8 mouse cellular contexts compared by ENCODE assay signal in genomic region chr19:32755104-32755791, GRCm38 (mm10). TPM values are rescaled to one million over a fixed set of nuclear protein-coding genes. Genes with fewer than 3 reads are reported as not detected.
DNase-seq lines count a peak whose midpoint lies in the region; ATAC-seq lines count a peak whose summit lies in the region.

No protein-coding gene starts in this region.

- DNase-seq in heart, adult 11 months: no peak
- DNase-seq in MN1 (ENCODE audit: low spot score): peak; percentile 40
- DNase-seq in forebrain, embryonic 14.5 days (ENCODE audit: low spot score): peak; percentile 16
- no peak for DNase-seq in right cerebral cortex, postnatal 25 days
- DNase-seq in lung, postnatal 4 days: no peak

- H3K4me3 ChIP-seq in heart, embryonic 13.5 days: peak overlapping the region; percentile 99
- peak overlapping the region; percentile 98 for H3K4me3 ChIP-seq in forebrain, embryonic 14.5 days (ENCODE audit: low read depth, low read length)
- H3K4me3 ChIP-seq in liver, embryonic 12.5 days: peak overlapping the region; percentile 96

- H3K9ac ChIP-seq in heart, embryonic 13.5 days: peak overlapping the region; percentile 89
- H3K9ac ChIP-seq in forebrain, embryonic 14.5 days (ENCODE audit: low read length): peak overlapping the region; percentile 87
- H3K9ac ChIP-seq in liver, embryonic 12.5 days: peak overlapping the region; percentile 75

- H3K27ac ChIP-seq in heart, embryonic 13.5 days (replicated peaks): peak overlapping the region; percentile 98
- no peak overlapping the region for H3K27ac ChIP-seq in forebrain, embryonic 14.5 days (ENCODE audit: low read depth, low read length)
- peak overlapping the region; percentile 93; the same call in 1 of the 2 replicates for H3K27ac ChIP-seq in liver, embryonic 12.5 days

- H3K4me2 ChIP-seq in heart, embryonic 13.5 days: peak overlapping the region; percentile 96
- peak overlapping the region; percentile 82 for H3K4me2 ChIP-seq in forebrain, embryonic 14.5 days (ENCODE audit: low read length)
- H3K4me2 ChIP-seq in liver, embryonic 12.5 days: peak overlapping the region; percentile 94

- H3K36me3 ChIP-seq in heart, embryonic 13.5 days: no peaks in the 10 kb centered on the region
- no peaks in the 10 kb centered on the region for H3K36me3 ChIP-seq in forebrain, embryonic 14.5 days (ENCODE audit: control insufficient read depth, insufficient read depth, low read length)
- H3K36me3 ChIP-seq in liver, embryonic 12.5 days: no peaks in the 10 kb centered on the region

- peaks cover 24% of the 10 kb centered on the region for H3K4me1 ChIP-seq in heart, embryonic 13.5 days
- peaks cover 12% of the 10 kb centered on the region; the same call in 1 of the 2 replicates for H3K4me1 ChIP-seq in forebrain, embryonic 14.5 days (ENCODE audit: control insufficient read depth, insufficient read depth, low read length)
- peaks cover 32% of the 10 kb centered on the region for H3K4me1 ChIP-seq in liver, embryonic 12.5 days

- H3K27me3 ChIP-seq in heart, embryonic 13.5 days (replicated peaks): peaks cover 16% of the 10 kb centered on the region
- no peaks in the 10 kb centered on the region for H3K27me3 ChIP-seq in forebrain, embryonic 14.5 days (replicated peaks; ENCODE audit: control insufficient read depth, insufficient read depth, low read length)
- H3K27me3 ChIP-seq in liver, embryonic 12.5 days (replicated peaks): peaks cover 9% of the 10 kb centered on the region; the same call in 1 of the 2 replicates

- no peaks in the 10 kb centered on the region for H3K9me3 ChIP-seq in heart, embryonic 13.5 days
- no peaks in the 10 kb centered on the region for H3K9me3 ChIP-seq in forebrain, embryonic 14.5 days (replicated peaks; ENCODE audit: control insufficient read depth, low read length)
- no peaks in the 10 kb centered on the region for H3K9me3 ChIP-seq in liver, embryonic 12.5 days (replicated peaks)

- 6% methylated on average over 12 of the region's 12 CpGs for WGBS in heart, embryonic 13.5 days
- 5% methylated on average over 12 of the region's 12 CpGs for WGBS in forebrain, embryonic 14.5 days
- 8% methylated on average over 12 of the region's 12 CpGs for WGBS in liver, embryonic 12.5 days (ENCODE audit: insufficient replicate concordance)

- ATAC-seq in heart, embryonic 13.5 days (ENCODE audit: extremely low read depth, insufficient number of reproducible peaks, low FRiP score, low TSS enrichment): no peak
- ATAC-seq in forebrain, embryonic 14.5 days: no peak
- ATAC-seq in liver, embryonic 12.5 days: no peak
- no peak for ATAC-seq in granulocyte monocyte progenitor cell, adult 5-6 weeks (replicated peaks; ENCODE audit: poor library complexity, severe bottlenecking)

RNA-seq across cellular contexts. Expression of gene Pten, which starts 2.0 kb away (rescaled TPM):
- polyA plus RNA-seq in heart, embryonic 13.5 days (2015; fragmentation: Nextera tagmentation; extraction: Ambion mirVana): 3.9 and 4.3 TPM in 2 replicates
- polyA plus RNA-seq in forebrain, embryonic 14.5 days (2014; fragmentation: Nextera tagmentation; extraction: Ambion mirVana): 15.6 and 18.3 TPM in 2 replicates
- polyA plus RNA-seq in liver, embryonic 12.5 days (2016; fragmentation: Nextera tagmentation; extraction: Ambion mirVana): 5.4 and 5.9 TPM in 2 replicates
- total RNA-seq in granulocyte monocyte progenitor cell, adult 5-6 weeks (2014; fragmentation: Nextera tagmentation): 67.3 and 74.5 TPM in 2 replicates
- total RNA-seq in granulocyte monocyte progenitor cell, adult 5-6 weeks (2017): 98.5 and 103 TPM in 2 replicates

RNA-seq across cellular contexts. Expression of gene Atad1, which starts 15.7 kb away (rescaled TPM):
- polyA plus RNA-seq in heart, embryonic 13.5 days (2015; fragmentation: Nextera tagmentation; extraction: Ambion mirVana): 52.2 and 59.8 TPM in 2 replicates
- 139 and 143 TPM in 2 replicates for polyA plus RNA-seq in forebrain, embryonic 14.5 days (2014; fragmentation: Nextera tagmentation; extraction: Ambion mirVana)
- polyA plus RNA-seq in liver, embryonic 12.5 days (2016; fragmentation: Nextera tagmentation; extraction: Ambion mirVana): 32.2 and 32.3 TPM in 2 replicates
- total RNA-seq in granulocyte monocyte progenitor cell, adult 5-6 weeks (2014; fragmentation: Nextera tagmentation): 59.5 and 62.9 TPM in 2 replicates
- 77.7 and 82.9 TPM in 2 replicates for total RNA-seq in granulocyte monocyte progenitor cell, adult 5-6 weeks (2017)

Comparison
In these comparisons a context has a peak if more than half of its experiments do, and no peak if none do; other contexts are left out.
1. DNase-seq: peak in MN1 (single experiment) and forebrain, embryonic 14.5 days (single experiment); none in heart, adult 11 months (single experiment), right cerebral cortex, postnatal 25 days (single experiment) and lung, postnatal 4 days (0 of 2).
2. Peak in every context shown above with its lines, with median percentiles within 50 percentile points of each other: H3K4me2 ChIP-seq, H3K4me3 ChIP-seq and H3K9ac ChIP-seq.